Mouse (Mus musculus) cerebellum, postnatal 14 days (tissue): Measurements from ENCODE around the gene Catip.
A peak's percentile ranks its signal among the peaks of the same experiment; 100 is the strongest.
"Not testable (repeated sequence)": the region's sequence is repeated elsewhere in the genome, so short reads cannot be mapped to it uniquely, and the experiment has no call there.

ENCODE experiments used
- DNase-seq, 2 experiments: peaks; one replicate each; pipeline ENCODE4 v3.0.0; 2021; ENCODE audit warnings: mixed read lengths in 2 of 2

The Catip gene

DNA sequence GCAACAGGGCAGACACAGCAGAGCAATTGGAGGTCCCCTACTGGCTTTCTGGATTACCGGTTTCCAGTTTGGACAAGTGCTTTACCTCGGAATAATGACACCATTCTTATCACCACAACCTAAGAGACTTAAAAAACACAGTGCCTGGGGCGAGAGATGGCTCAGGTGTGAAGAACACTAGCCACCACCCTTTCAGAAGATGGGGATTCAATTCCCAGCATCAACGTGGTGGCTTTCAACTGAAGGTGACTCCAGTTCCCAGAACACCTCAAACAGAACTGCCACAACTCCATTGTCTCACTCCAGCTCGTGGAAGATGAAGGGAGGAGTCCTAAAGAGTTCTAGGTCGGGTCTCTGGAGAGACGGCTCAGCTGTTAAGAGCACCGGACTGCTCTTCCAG is 23.6 kb downstream of the Catip start:
- no peak for DNase-seq

DNA sequence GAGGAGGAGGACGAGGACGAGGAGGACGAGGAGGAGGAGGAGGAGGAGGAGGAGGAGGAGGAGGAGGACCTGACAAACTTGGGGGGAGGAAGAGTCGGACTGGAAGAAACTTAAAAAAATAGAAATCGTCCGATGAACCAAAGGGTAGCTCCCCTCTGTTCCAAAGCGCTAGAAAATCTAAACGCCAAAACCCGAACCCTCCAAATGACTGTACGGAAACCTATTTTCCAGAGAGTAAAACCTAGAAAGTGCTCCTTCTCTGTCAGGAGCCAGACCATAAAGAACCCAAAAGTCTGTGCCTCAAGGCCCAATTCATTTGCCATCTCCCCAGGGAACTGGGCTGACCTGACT is 24.4 kb downstream of the Catip start:
- no peak for DNase-seq

DNA sequence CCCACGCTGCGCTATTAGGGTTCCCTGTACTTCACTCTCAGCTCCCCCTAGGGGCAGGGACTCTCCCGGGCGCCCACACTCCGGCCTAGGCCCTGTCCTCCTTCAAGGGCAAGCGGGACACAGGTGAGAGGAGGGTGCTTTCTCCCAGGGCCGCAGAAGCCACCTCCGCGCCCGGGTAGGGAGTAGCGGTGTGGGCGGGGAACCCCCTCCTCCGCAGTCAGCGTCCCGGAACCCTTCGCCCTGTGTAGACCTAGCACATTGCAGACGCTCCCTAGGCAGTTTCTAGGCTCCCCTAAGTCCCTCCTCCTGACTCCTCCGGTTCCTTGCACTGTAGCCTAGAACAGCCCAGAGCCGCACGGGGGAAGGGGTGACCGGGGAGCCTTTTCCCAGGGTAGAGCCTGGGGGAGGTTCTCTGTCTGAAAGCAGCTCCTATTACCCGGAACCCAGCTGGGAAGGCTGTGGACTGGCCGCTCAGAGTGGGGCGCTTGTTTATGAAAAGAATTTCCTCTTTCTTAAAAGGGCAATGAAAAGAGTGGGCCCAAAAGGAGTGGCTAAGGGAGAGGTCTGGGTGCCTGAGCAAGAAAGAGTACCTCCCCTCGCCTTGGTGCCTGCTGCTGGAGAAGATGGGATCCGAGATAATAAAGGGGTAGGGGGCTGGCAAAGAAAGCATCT is 24.9 kb downstream of the Catip start:
- peak; percentile 92 to 95 for DNase-seq

DNA sequence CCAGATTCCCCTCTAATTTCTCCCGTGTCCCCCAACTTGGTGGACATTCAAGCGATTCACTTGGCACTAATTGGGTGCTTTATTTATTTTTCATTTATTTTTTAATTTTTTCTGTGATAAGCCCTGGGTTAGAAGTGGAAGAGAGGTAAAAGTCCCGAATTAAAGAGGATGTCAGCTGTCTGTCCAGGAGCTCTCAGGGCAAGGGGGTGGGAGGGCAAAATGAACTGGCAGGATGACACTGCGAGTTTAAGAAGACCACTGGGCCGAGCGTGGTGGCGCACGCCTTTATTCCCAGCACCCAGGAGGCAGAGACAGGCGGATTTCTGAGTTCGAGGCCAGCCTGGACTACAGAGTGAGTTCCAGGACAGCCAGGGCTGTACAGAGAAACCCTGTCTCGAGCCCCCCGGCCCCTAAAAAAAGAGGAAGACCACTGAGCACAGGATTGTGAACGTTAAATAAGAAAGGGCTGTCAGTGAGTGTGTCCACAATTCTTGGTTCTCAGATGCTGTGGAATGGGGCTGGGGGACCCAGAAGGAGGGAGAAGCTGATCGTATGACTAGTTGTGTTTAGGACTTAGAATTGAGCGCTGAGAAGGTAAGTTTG is 25.6 kb downstream of the Catip start:
- DNase-seq: peak in 1 of 2 experiments; percentile 22

DNA sequence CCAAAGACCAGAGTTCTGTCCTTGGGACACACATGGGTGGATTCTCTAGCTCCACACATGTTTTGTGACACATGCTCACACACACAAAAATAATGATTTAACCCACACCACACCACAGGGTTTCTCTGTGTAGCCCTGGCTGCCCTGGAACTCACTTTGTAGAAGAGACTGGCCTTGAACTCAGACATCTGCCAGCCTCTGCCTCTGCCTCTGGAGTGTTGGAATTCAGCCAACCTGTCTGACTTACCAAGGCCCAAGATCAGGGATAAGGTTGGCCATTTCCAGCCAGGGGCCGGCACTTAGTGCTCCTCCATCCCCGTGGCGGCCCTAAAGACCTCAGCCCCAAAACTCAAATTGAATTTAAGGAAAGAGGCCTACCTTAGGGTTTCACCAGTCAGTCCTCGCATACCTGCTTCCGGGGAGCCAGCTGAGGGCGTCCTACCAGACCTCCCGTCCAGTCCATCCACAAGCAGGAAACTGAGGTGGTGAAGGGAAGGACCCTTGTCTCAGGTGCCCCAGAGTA is 26.6 kb downstream of the Catip start:
- DNase-seq: no peak

DNA sequence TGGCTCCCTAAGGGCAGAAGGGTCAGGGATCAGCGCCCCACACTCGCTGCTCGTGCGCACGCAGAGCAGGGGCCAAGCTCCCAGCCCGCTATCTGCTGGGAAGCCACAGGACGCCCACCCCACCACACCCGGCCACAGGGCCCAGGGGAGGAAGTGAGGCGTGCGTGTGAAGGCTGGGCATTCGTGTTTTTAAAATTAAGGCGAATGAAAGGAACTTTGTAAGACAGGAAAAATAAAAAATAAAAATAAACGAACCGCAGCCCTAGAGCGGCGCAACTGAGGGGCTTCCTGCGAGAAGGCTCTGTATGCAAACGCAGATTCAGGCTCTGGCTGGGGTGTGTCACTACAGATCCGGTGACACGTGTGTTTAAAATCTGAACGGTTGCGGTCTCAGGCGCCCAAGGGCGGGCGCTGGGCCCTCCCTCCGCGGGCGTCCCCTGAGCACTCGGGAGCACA is 28.0 kb downstream of the Catip start:
- DNase-seq: no peak

DNA sequence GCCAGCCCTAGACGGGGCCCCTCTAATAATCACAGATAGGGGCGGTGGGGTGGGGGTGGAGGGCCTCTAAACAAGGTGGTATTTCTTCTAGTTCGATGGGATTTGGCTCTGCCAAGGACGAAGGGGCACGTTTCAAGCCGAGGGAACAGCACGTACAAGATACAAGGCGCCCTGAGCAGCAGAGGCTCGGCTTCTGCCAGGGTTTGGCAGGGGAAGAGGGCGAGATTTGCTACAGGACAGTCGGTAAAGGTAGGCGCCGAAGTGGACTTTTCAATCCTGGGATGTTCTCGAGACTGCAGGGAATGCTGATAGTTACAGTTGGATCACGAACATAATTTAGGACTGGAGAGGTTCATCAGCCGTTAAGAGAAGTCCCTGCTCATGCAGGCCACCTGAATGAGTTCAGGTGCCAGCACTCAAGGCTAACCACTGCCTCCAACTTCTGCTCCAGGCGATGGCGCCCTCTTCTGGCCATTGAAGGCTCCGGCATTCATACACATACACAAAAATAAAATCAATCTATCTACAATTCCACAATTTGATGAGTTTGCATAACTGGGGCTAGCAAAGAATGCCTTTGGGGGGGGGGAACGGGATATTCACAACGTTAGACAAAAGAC is 28.5 kb downstream of the Catip start:
- DNase-seq: peak; percentile 64 to 79

DNA sequence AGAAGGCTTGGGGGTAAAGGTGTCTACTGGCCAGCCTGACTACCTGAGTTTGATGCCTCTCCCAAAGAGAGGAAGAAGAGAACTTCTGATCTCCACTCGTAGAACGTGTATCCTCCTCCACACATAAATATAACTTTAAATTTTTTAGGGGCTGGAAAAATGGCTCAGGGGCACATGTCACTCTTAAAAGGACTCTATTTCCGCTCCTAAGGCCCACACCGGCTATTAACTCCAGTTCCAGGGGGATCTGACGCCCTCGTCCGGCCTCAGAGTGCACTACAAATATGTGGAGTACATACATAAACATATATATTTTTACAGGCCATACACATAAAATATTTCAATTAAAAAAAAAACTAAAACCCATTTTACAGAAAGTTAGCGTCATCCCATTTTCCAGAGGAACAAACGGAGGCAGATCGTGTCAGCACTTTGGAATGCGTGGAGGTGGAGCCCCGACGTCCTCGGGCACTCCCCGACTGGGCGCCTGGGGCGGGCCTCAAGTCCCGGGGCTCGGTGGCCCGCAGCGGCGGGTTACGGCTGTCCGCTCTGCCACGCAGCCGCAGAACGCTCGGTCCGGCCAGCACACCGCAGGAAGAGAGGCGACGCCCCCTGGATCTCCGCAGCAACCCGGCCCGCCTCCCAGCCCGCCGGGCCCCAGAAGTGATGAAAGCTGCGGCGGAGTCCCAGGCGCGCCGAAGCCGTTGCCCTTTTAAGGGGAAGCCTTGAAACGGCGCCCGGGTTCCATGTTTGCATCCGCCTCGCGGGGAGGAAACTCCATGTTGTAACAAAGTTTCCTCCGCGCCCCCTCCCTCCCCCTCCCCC is 29.2 kb downstream of the Catip start, which contains the start of gene Ctdsp1:
Gene Ctdsp1 (plus strand): TSS at position 586 of the 825 bp plus-strand sequence.
- DNase-seq: peak; percentile 96 to 97

DNA sequence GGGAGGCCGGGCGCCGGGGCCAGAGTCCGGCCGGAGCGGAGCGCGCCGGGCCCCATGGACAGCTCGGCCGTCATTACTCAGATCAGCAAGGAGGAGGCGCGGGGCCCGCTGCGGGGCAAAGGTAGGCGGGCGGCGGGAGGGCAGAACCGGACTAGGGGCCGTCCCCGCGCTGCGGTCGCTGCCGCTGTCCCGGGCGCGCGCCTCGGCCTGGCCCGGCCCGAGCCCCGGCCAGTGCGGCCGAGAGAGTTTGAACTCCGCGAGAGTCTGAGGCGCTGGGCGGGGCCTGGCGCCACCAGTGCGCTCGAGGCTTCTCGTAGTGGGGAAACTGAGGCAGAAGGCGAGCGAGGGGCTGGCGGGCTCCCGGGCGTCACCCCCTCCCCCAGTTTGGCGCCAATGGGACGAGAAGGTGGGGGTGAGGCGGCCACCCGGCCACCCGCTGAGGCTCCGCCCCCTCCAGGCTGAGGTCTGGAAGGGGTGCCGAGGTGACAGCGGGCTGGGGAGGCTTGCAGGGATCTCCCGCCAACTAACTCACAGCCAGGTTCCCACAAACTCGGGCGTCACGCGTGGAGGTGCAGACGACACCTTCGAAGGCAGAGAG is 30.0 kb downstream of the Catip start:
- DNase-seq: peak; percentile 63 to 68

DNA sequence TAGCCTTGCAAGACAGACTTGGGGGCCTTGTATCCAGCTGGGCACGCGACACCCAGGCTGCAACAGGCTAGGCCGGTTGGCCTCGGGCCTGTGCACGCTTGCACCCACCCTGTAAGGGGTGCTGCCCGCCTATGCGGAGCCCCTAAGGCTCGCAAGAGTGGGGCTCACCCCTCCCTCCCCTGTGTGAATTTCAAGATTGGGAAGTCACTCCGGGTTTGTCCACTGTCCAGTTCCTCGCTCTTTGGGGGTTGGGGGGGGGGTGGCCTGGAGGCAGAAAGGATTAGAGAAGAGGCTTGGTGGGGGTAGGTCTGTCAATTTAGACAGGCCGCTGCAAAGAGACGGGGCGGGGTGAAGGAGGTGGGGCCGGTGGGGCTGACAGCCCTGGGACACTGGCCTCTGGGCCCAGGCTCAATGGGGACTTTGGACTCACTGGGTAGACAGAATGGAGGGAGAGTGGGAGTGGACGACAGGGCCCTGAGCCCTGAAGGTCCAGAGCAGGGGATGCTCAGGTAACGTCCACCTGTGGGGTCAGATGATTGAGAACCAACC is 30.6 kb downstream of the Catip start:
- no peak for DNase-seq

DNA sequence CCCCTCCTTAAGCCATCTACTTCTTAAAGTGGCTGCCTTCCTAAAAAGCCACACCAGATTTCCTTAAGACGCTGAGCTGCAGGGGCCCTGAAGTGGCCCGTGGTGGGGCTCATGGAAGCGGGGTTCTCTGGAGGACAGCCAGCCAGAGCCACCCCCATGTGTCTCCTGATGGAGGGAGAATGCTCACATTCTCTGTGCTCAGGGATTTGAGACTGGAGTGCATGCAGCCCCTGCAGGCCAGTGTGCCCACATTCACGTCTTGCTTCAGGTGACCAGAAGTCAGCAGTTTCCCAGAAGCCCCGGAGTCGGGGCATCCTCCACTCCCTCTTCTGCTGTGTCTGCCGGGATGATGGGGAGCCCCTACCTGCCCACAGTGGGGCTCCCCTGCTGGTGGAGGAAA is 31.1 kb downstream of the Catip start:
- DNase-seq: peak in 1 of 2 experiments; percentile 26

DNA sequence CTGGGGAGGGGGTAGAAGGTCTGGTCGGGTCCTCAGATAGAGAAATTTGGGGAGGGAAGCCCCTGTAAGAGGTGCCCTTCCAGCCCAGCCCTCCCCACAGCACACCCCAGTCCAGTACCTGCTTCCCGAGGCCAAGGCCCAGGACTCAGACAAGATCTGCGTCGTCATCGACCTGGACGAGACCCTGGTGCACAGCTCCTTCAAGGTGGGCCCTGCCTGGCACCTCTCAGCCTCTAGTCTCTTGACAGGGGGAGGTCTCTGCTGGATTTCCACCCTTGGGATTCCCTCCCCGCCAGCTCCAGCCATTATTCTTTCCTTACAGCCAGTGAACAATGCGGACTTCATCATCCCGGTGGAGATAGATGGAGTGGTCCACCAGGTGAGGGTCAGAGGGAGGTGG is 31.8 kb downstream of the Catip start:
- no peak for DNase-seq

DNA sequence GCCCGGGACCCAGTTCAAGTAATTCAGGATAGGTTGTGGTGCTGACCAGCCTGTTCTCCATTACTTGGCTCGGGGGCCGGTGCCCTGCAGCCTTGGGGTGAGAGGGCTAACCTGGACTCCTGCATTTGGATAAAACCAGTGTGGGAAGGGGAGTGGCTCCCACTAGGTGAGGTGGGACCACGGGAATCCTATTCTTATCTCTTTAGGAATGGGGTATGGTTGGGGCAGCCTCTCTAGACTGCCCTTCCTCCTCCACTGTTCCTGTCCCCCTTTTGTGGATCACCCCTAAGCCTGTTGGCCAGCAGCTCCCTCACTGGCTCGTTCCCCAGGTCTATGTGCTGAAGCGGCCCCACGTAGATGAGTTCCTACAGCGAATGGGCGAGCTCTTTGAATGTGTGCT is 32.4 kb downstream of the Catip start:
- no peak for DNase-seq

DNA sequence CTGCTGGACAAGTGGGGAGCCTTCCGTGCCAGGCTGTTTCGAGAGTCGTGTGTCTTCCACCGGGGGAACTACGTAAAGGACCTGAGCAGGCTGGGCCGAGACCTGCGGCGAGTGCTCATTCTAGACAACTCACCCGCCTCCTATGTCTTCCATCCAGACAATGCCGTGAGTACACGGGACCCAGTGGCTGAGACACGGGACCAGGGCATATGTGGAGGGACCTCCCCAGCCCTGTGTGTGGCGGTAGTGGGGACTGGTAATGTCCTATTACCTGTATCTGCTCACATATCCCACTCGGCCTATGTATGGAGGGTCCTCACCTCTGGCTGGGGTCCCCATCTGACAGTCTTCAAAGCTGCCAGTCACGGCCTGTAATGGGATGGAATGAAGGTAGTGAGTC is 33.0 kb downstream of the Catip start:
- no peak for DNase-seq

DNA sequence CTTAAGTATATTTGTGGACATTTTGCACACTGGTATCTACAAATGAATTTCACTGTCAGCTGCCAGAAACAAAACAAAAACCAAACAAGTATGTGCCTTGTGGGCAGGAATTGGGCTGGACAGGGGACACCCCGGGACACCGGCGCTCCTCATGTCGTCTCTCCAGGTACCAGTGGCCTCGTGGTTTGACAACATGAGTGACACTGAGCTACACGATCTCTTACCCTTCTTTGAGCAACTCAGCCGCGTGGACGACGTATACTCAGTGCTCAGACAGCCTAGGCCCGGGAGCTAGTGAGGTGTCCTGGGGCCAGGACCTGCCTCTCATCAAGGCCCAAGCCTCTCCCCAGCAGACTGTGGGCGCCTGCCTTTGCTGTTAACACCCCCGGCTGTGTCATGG is 33.4 kb downstream of the Catip start:
- no peak for DNase-seq

DNA sequence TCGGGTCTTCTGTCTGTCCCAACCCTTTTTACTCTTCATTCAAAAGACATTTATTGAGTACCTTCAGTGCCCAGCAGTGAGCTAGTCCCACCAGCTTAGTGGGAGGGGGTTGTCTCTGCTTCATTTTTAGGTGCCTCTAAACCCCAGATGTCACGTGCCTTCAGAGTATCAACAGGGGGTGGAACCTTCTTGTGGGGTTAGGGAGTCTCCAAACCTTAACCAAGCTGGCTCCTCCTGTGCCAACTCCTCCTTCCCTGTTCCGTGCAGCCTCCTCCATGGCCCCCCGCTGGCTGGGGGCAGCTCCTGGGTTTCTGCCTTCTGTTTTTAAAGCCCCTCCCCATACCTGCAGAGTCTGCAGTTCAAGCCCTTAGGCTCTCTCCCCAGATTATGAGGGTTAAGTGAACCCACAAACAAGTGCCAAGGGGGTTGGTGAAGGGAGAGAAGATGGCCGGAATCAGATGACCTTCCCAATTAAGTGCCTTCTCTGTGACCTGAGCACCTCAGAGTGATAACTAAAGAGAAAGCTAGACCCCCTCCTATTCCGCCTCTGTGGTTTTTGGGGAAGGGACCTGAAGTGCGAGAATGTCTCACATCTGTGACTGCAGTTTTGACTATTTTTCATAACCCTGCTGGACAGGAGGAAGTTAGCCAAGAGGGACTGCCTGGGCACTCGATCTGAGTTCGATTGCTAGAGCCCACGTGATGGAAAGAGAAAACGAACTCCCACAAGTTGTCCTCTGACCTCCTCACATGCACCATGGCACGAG is 34.7 kb downstream of the Catip start:
- DNase-seq: not testable (repeated sequence)

DNA sequence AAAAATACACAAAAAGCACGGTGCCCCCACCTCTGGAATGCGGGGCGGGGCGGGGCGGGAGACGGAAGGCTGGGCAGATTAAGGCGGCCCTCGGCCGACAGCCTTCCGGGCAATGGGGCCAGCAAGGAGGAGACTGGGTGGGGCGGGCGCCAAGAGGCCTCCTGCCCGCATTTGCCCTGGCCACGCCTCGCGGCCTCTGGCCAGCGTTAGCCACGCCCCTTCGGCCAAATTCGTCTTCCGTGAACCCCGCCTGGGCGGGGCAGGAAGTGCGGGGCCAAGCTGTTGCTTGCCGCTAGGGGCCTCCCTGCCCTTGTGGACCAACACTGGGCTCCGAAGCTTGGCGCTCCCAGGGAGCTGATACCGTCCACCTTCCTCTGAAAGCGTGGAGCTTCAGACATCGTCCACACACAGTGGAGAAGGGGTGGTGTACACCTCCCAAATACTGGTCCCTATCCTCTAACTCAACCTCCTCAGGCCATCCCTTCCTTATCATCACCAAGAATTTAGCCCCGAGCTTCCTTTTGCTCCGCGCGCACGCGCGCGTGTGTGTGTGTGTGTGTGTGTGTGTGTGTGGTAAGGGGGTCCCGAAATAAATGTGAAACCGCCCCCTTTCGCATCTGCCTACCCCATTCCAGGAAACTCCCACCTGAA is 35.5 kb downstream of the Catip start:
- peak; percentile 94 to 95 for DNase-seq

DNA sequence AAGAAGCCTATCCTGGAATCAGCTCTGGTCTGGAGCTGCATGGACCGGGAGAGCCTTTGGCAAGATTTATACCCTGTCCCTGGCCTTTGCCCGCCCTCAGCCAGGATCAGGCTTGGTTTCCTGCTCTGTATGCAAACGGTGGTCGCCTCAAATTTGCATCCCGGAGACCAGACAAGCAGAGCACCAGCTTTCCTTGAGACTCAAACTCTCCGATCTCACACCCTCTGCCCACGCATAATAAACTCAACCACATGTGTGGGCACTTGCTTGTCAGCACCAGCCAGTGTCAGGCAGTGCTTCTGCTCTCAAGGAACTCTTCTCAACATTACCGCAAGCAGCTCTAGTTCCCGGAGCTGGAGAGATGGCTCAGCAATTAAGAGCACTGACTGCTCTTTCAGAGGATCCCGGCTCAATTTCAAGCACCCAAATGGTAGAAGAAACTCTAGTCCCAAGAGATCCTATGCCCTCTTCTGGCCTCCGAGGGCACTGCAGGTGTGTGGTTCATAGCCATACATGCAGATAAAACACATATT is 36.1 kb downstream of the Catip start:
- peak; percentile 75 to 84 for DNase-seq

DNA sequence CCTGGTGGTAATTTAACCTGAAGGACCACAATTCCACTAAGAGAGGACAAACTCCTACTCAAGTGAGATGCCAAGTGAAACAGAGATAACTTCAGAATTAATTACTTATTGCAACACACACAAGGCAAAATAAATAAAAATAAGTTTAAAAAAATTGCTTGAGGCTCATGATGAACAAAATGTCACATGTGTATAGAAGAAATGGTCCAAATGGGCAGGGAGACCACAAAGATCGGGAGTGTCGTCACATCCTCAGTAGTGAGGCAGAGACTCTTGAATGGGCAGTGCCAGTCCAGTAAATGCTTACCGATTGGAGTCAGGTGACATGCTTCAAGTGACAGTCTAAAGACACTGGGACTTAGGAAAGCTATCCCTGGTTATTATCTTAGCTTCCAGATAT is 38.6 kb downstream of the Catip start:
- no peak for DNase-seq

DNA sequence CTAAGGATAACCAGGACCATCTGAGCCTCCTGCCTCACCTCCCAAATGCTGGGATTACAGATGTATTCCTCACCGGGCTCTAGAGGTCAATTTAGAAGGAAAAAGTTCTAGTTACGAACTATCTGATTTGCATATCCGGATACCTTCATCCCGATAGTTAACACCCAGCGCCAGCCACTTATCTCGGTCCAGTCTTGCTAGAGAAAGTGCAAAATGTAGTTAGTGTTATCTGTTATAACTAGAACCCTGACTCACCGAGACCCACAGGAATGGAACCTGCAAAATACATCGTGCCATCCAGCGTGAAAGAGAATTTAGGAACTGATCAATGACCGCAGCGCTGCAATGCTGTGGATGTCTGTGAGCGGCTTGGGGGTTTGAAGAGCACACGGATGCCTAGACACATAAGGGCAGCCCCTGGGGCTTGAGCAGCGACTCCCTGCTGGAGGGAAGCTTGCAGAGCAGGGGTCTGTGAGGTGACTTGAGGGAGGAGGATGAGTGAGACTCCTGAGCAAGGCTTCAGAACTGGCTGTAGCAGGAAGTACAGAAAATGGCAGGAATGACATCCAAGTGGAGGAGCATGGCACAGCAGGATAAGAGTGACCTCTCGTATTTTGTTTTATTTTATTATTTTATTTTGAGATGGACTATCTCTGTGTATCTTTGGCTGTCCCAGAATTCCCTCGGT is 39.3 kb downstream of the Catip start:
- no peak for DNase-seq
